Mouse (Mus musculus) mouse trophoblast stem cell (cell line): ENCODE data around the gene Sytl3.

Experiments
- in situ Hi-C, 2 experiments: fragments of 300-500 bp; cut with MseI, MboI; formaldehyde crosslinking; loops; 2 replicates in 1 of 2; 3 replicates in 1 of 2; pipeline ENCODE4 v1.15.1; 2025

Sytl3 gene

GRCm38 (mm10) chr17:6752375-6752774 is 93.5 kb downstream of the Sytl3 start:
- in situ Hi-C loops: no loop called here

GRCm38 (mm10) chr17:6755176-6755575 is 96.3 kb downstream of the Sytl3 start:
- in situ Hi-C loops: no loop called here

GRCm38 (mm10) chr17:6755873-6756272 is 97.0 kb downstream of the Sytl3 start:
- in situ Hi-C loops: no loop called here

GRCm38 (mm10) chr17:6757902-6758301 is 99.0 kb downstream of the Sytl3 start:
- in situ Hi-C loops: no loop called here

GRCm38 (mm10) chr17:6758845-6759244 is 100.0 kb downstream of the Sytl3 start:
- in situ Hi-C loops: no loop called here

- in situ Hi-C loops: no loop called here
Measured at GRCm38 (mm10) chr17:6759717-6760292, 100.9 kb downstream of the Sytl3 start.

GRCm38 (mm10) chr17:6763513-6764226 is 104.8 kb downstream of the Sytl3 start:
- in situ Hi-C loops: no loop called here

- in situ Hi-C loops: no loop called here
Measured at GRCm38 (mm10) chr17:6764227-6764593, 105.3 kb downstream of the Sytl3 start.

GRCm38 (mm10) chr17:6764730-6765129 is 105.8 kb downstream of the Sytl3 start:
- in situ Hi-C loops: no loop called here

- in situ Hi-C loops: no loop called here
Measured at GRCm38 (mm10) chr17:6765886-6766285, 107.0 kb downstream of the Sytl3 start.

- in situ Hi-C loops: no loop called here
Measured at GRCm38 (mm10) chr17:6766823-6767222, 107.9 kb downstream of the Sytl3 start.

- in situ Hi-C loops: no loop called here
Measured at GRCm38 (mm10) chr17:6767771-6768170, 108.9 kb downstream of the Sytl3 start.

GRCm38 (mm10) chr17:6768301-6768788 is 109.5 kb downstream of the Sytl3 start:
- in situ Hi-C loops: no loop called here

GRCm38 (mm10) chr17:6769602-6770001 is 110.7 kb downstream of the Sytl3 start:
- in situ Hi-C loops: loop anchor here (10.0 kb wide), 1 partner anchor 125 kb away; no protein-coding TSS in a partner anchor

GRCm38 (mm10) chr17:6771661-6772489 is 113.0 kb downstream of the Sytl3 start:
- in situ Hi-C loops: loop anchor here (10.0 kb wide), 1 partner anchor 123 kb away; no protein-coding TSS in a partner anchor

- in situ Hi-C loops: loop anchor here (10.0 kb wide), 1 partner anchor 122 kb away; no protein-coding TSS in a partner anchor
Measured at GRCm38 (mm10) chr17:6772490-6772773, 113.5 kb downstream of the Sytl3 start.

GRCm38 (mm10) chr17:6773249-6773966 is 114.5 kb downstream of the Sytl3 start:
- in situ Hi-C loops: loop anchor here (10.0 kb wide), 1 partner anchor 121 kb away; no protein-coding TSS in a partner anchor

- in situ Hi-C loops: loop anchor here (10.0 kb wide), 1 partner anchor 120 kb away; no protein-coding TSS in a partner anchor
Measured at GRCm38 (mm10) chr17:6775221-6775620, 116.3 kb downstream of the Sytl3 start.

- in situ Hi-C loops: loop anchor here (10.0 kb wide), 1 partner anchor 119 kb away; no protein-coding TSS in a partner anchor
Measured at GRCm38 (mm10) chr17:6775671-6776070, 116.8 kb downstream of the Sytl3 start.

GRCm38 (mm10) chr17:6776123-6776522 is 117.2 kb downstream of the Sytl3 start:
- in situ Hi-C loops: loop anchor here (10.0 kb wide), 1 partner anchor 119 kb away; no protein-coding TSS in a partner anchor

- in situ Hi-C loops: loop anchor here (10.0 kb wide), 1 partner anchor 118 kb away; no protein-coding TSS in a partner anchor
Measured at GRCm38 (mm10) chr17:6776576-6776975, 117.7 kb downstream of the Sytl3 start.
